Mouse (Mus musculus) mouse embryonic stem cell (cell line): Measurements from ENCODE around the gene Itgbl1.

Experiments
- in situ Hi-C, 2 experiments: fragments of 300-500 bp; cut with MboI; formaldehyde crosslinking; loops; 1 replicate in 1 of 2; 3 replicates in 1 of 2; pipeline ENCODE4 v1.14.3; 2019 to 2020; ENCODE audit warnings: low sequenced_read_pairs in 2 of 2, low pct_unique_long_range_greater_than_20kb in 1 of 2, mixed read lengths in 1 of 2; ENCODE audit not compliant: unreplicated experiment in 1 of 2

Itgbl1 gene

DNA sequence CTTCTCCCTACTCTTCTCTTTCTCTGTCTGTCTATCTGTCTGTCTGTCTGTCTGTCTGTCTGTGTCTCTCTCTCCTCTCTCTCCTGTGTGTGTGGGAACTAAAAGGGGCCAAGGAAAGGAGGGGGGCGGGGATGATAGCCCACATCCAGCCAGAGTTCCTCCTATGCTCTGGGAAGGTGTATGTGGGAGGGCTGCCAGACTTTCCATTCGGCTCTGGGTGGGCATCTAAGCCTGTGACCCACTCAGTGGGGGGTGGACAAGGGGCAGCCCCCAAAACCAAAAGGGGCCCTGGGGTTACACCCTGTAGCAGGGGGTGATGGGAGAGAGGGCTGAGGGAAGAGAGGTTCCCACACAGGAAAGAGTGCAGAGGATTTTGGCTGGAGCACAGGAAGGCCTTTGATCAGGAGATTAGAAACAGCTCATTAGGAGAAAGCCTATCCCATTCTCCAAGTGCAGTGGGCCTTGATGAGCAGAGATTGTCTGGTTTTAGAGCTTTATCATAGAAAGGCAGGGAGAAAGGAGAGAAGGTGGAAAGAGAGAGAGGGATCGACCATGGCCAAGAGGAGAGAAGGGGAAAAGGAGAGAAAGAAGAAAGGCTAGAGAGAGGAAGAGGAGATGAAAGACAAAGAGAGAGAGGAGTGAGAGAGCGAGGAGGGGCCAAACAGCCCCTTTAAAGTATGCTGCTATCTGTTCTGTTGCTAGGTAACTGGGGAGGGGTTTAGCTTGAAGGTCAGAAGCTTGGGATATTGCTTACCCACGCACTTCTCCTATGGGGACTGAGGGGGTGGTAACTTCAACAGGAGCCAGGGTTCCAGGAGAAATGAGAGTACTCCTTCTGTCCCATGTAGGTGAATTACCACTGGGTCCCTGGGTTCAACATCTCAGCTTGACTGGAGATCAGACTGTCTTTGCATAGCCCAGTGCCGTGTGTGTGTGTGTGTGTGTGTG, 206.3 kb downstream of the Itgbl1 start:
- in situ Hi-C loops: no loop called here

DNA sequence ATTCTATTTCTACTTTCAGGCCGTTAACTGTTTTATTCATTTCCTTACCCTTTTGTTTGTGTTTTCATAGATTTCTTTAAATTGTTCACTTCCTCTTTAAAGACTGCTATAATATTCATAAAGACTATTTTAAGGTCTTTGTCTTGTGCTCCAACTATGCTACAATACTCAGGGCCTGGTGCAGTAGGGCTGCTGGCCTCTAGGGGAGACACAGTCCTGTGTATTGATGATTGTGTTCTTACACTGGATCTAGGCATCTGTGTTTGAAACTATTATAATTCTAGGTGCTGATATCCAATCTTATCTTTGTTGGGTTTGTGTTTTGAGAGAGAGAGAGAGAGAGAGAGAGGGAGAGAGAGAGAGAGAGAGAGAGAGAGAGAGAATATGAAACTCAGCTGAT, 268.1 kb downstream of the Itgbl1 start:
- in situ Hi-C loops: no loop called here

DNA sequence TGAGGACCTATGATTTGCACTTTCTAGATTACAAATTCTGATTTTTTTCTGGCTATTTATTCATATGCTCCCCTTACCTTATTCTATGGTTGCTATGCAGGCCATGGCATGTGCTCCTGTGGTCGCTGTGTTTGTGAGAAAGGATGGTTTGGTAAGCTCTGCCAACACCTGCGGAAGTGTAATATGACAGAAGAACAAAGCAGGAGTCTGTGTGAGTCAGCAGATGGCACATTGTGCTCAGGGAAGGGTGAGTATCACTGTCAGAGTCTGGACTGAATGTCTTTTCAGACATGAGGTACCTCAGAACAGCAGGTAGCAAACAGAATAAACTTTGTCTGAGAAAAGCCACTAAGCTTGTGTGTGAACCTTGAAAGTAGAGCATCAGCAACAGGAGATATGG, 306.8 kb downstream of the Itgbl1 start:
- in situ Hi-C loops: no loop called here

DNA sequence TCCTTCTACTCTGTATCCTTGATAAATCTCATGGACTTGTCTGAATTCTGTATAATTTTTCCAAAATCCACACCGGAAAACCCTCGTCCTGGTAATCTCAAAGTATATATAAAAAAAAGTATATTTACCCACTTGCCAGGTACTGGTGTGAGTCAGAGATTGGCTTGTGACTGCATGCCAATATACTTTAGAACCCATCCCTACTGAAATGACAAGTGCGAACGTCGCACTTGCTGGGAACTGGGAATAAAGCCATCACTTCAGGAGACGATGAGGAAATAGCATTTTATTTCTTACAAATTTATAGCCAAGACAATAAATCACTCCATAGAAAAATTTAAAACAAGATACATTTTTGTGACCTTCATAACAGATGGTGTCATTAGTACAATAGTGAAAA, 308.2 kb downstream of the Itgbl1 start:
- in situ Hi-C loops: no loop called here

DNA sequence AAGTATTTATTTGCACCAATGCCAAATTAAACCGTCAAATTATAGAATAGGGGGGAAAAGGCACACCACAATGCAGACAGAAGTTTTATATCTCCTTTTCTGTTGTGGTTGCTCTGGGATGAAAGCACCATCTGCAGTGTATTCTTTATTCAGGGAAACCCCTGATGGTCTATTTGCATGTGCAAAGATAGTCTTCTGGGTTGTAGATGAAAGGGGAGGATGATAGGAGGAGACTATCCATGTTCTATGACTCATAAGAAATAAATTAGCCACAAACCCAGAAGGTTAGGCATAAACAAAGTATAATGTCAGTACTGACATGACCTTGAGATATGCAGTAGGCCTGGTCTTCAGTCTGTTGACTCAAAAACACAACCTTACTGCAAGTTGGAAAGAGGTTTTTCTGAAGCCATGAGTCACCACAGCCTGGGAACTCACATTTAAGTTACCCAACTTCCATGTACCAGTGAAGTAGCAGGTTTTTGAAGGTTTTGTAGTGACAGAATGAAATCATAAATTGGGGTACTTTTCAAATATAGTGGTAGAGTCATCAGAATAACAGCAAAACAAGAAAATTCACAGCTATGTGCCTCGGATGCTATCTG, 330.9 kb downstream of the Itgbl1 start:
- in situ Hi-C loops: no loop called here
